Mouse (Mus musculus) layer of hippocampus, adult 9-10 months (tissue): Measurements from ENCODE around the gene Skap1.

Experiments used
- DNase-seq: peaks from one replicate; pipeline ENCODE4 v3.0.0; 2022; ENCODE audit warnings: low spot score

The Skap1 gene

DNA sequence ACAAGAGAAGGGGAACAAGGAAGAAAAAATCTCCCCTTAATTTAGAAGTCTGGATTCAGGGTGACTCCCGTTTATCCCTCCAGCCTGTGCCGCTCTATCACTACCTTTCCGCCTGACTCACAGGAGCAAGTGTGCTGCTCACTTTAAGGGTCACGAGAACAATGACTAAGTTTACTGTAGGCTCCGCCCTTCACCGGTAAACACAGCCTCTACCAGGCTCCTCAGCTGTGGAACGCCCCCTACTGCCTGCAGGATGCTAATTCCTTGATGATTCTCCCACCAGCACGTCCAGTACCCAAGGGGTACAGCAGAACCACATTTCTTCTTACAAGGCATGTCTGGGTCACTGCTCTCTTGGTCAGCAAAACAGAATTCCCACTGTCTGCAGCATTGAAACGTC, 158.4 kb downstream of the Skap1 start:
- no peak for DNase-seq

DNA sequence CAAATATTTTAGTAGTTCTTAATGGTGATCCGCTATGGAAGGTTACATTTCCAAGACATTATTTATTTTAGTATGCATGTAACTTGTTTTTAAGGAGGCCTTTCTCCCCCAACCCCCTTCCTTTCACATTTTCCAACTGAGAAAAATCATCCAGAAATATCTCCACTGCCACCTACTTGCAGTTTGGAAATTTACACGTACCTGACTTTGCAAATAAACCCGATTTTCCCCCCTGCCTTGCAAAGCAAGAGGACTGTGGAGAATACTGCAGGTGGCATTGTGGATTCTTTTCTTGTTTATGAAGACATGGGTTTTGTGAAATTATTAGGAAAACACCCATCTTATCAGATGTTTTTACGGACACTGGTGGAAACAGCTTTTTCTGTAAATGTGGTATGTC, 160.0 kb downstream of the Skap1 start:
- DNase-seq, result no peak

DNA sequence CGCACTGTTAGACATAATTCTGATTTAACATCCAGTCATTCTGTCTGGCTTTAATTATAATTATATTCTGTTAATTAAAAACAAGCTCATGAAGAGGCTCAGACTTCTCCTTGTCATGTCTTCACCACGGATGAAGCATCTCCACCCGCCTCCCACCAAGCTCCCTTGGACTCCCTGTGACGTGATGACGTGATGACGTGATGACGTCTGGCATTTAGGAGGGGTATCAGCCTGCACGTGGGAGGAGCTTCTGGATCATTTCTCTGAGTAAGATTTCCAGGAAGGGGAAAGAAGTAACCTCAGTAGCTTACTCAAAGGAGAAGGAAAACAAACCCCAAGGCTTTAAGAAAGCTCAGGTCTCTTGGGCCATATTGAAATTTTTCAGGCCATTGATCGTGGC, 165.4 kb downstream of the Skap1 start:
- DNase-seq, result no peak

DNA sequence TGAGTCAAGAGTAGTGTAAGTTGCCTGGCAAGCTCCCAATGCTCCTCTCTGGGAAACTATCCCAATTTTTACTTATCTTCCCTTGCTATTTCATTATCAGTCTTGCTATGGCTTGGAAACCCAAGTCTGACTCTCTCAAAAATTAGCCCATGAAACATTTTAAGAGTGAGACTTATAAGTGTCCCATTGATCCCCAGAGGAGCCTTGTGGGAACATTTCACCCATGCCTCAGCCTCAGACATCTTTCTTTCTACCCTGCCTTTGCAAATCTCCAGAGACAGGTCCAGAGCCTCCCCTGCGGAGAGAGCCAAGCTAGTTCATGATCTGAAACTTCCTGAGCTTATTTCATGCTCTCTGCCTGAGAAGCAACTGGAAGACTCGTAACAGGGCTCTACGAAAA, 167.1 kb downstream of the Skap1 start:
- no peak for DNase-seq

DNA sequence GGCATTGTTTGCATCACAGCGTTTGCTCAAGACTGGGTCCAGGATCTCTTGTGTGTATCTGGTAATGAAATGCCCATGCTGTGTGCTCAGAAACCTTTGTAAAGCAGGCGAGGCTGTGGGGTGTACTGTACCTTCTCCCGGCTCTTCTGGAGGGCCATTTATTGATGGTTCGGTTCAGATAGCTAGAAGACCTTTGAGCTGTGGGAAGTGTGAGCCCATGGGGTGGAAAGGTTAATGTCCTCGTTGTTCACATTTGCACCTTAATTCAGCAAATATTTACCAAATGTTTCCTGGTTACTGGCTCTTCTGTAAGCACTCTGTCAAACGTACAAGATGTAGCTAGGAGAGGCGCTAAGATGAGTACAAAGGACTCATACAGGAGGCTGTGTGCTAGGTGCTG, 173.5 kb downstream of the Skap1 start:
- DNase-seq, result no peak

GRCm38 (mm10) chr11:96639805-96640204, 175.4 kb downstream of the Skap1 start:
- DNase-seq, result no peak

DNA sequence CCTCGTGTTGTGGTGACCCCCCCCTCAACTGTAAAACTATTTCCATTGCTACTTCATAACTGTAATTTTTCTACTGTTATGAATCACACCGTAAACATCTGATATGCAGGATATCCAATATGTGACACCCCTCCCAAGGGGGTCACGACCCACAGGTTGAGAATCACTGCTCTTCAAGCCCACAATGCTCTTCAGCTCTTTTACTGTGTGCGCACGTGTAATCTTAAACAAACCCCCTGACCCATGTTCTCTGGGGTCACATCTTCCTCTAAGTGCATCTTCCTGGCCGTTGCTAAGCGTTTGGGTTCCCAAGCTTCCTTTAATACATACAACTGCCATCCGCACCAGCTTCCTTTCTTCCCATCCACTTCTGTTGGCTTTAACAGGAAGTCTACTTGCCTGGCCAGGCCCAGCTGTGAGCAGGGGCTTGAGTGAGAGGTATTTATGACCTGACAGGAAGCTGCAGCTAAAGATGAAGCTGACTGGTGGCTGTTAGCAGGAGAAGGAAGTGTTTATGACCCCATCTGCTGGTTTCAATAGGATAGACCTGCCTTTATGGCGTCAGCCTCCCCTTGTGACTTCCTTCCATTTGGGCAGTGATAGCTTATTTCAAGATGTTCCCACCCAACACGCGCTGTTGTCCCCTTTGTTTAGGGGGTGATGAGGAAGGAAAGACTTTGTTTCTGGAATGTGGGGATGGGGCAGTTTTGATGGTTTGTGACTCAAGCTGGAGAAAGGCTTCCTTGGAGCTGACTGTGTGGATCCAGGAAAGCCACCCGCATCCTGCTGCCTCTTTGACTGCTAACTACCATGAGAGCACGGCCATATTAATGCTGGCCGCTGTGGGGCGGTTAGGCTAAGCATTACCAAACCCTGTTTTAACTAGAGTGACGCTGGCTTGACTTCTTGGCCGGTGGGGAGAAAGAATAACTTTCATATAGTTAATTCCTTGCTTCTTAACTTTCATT, 178.1 kb downstream of the Skap1 start:
- DNase-seq, result no peak

DNA sequence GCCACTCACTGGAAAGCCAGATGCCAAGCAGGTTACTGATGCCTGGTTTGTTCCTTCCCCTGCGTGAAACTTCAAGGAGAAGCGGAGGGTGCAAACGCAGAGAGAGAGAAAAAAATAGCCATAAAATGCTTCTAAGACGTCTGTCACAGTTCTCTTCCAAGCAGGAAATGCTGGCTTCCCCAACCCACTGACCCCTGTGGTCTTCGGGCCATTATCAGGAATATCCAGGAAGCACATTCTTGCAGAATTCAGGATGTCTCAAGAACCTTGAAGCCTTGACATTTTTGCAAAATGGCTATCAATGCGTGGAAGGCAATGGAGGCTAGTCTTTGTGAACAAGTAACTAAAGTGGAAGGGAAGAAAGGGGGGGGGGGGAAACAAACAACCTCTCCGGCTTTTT, 180.6 kb downstream of the Skap1 start:
- no peak for DNase-seq

DNA sequence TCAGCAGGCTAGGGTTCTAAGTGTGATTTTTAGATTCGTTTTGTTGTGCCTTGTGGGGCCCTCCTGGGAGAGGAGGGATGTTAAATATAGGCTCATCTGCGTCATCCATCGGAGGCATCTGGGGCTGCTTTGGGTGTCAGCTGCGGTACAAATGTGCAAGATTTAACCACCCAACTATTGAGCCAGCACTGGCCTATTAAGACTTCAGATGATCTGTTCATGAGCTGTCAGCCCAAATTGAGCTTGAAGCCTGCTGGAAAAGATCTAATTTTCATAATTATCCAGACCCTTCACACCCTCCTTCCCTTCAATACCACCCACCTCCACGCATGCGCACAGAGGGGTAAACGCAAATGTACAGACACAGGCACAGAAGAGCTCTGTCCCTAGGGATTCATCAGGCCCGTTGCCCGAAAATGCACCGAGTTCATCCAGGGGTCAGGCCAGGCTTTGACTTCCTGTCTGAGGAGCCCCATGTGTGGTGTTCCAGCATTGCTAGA, 181.2 kb downstream of the Skap1 start:
- no peak for DNase-seq

- no peak for DNase-seq
Measured at GRCm38 (mm10) chr11:96651848-96652247, 187.5 kb downstream of the Skap1 start.

DNA sequence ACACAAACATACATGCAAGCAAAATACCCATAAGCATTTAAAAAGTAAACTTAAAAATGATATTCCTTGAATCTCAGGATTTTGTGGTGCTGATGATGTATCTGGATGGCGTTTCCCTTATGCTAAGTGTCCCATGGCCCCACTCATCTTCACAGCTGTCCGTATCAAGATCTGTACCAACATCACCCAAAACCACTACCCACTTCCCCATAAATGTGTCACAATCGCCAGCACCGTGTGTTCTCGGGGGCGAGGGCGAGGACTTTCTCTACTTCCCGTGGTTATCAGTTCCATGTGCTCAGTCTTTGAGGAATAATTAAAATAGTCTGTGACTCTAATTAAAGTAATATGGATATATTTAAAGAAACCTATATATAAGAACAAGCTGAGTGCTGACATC, 189.5 kb downstream of the Skap1 start:
- DNase-seq, result no peak

DNA sequence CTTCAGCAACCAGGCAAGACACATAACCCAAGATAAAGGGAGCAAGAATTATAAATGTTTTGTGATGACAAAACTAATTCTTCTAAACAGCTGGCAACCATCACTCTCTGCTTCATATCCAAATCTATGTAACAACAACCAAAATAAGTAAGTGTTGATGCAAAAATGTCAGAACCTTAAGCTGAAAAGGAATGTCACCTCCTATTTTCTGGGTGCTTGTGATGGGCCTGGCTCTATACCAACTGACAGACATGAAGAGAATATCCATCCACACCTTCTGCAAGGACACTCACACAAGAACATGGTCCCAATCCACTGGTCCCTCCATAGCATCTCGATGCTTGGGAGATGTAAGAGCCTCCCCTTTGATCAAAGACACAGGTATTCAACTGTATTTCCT, 194.0 kb downstream of the Skap1 start:
- DNase-seq, result no peak

DNA sequence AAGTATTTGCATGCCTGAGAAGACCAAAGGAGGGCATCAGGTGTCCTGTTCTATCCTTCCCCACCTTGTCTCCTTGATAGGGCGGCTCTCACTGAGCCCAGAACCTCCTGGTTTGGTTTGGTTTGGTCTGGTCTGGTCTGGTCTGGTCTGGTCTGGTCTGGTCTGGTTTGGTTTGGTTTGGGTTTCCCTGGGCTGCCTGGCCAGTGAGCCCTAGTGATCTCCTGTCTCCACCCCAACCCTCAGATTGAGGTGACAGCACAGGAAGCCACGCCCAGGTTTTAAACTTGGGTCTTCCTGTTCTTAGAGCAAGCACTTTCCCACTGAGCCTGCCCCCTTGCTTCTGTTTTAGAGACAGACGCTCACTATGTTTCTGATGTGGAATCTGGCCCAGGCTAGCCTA, 202.5 kb downstream of the Skap1 start:
- no peak for DNase-seq

DNA sequence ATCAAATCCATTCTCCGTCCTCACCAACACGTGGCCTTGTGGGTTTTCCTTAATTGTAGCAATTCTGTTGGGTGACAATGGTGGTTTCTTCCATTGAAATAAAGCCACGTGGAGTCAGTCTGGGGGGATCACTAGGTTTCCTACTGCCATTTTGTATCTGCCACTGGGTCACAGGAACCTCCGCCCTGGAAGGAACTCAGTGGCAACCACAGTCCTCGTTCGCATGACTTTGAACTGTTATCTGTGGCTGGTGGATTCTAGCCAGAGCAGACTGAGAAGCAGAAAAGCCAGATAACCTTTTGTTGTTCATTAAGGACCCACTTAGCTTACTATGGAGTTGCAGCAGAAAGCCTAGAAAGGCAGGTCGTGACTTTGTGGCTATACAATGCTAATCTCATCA, 204.0 kb downstream of the Skap1 start:
- DNase-seq, result no peak

DNA sequence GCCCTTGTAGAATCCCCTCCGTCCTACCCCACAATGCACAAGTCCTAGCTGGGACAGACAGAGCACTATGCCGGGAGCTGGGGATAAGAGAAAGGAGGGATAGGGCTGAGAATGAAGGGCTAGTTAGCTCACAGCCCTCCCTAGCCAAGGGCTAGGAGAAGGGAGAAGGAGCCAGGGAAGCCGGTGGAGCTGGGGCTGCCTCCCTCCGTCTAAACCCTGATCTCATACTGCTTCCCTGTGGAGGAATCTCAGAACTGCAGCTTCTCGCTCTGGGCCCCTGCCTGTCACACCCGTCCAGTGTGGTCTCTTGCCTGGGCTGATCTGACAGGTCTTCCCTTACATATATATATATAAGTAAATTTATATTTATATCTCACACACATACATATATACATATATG, 209.4 kb downstream of the Skap1 start:
- no peak for DNase-seq

GRCm38 (mm10) chr11:96674786-96675365, 210.5 kb downstream of the Skap1 start:
- DNase-seq, result no peak

DNA sequence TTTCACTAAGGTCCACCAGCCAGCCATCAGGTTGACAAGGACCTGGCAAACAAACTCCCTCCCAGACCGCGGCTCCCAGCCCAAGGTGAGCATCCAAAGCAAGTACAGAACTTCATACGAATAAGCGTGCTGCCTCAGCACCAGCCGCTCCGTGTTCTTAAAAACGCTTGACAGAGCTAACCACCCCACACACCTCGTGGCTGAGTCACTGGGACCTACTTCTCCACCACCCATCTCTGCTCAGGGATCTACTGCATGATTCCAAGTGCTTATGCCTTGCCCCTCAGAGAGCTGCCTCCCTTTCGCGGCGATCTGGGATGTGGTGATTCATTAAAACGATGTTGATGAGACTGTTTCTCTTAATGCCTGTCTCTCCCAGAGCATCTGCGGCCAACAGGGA, 213.6 kb downstream of the Skap1 start:
- DNase-seq, result no peak

- no peak for DNase-seq
Measured at GRCm38 (mm10) chr11:96679026-96679425, 214.6 kb downstream of the Skap1 start.

DNA sequence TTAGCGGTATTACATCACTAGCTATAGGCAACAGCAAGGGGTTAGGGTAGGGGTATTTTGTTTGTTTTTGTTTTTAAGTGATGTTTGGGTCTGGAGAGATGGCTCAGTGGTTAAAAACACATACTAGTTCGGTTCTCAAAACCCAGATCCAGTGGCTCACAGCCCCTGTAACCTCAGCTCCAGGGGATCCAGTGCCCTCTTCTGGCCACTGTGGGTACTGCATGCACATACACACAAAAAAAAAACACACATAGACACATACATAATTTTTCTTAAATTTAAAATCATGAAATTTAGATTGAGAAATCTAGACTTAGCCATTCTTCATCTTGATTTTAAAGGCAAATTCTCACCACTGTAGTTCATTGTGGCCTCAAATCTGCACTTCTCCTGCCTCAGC, 221.0 kb downstream of the Skap1 start:
- DNase-seq, result no peak

- no peak for DNase-seq
Measured at GRCm38 (mm10) chr11:96686713-96687280, 222.4 kb downstream of the Skap1 start.

- no peak for DNase-seq
Measured at GRCm38 (mm10) chr11:96692250-96692649, 227.9 kb downstream of the Skap1 start.

GRCm38 (mm10) chr11:96693360-96693759, 229.0 kb downstream of the Skap1 start:
- DNase-seq, result no peak

GRCm38 (mm10) chr11:96694774-96695173, 230.4 kb downstream of the Skap1 start:
- DNase-seq, result no peak
